Mouse (Mus musculus): ENCODE measurements around the gene Pfdn6. TPM values are rescaled to one million over a fixed set of nuclear protein-coding genes. Genes with fewer than 3 reads are reported as not detected.

Gene Pfdn6
- total and polyA plus RNA-seq, 3 experiments: 75.3 to 373 (median 141) TPM

GRCm38 (mm10) chr17:33965846-33966550 lies 25.9 kb upstream of the Pfdn6 start:
- ATAC-seq (ENCODE audit: extremely low read depth, insufficient number of reproducible peaks, low FRiP score, poor library complexity, severe bottlenecking) (no peak), DNase-seq (ENCODE audit: low spot score) (no peak)
- no peaks in the 10 kb centered on the region for H3K27me3 ChIP-seq (ENCODE audit: insufficient read depth, low read length)
- peaks cover 56% of the 10 kb centered on the region for H3K36me3 ChIP-seq (replicated peaks)
- TF ChIP-seq GATA2 (IDR thresholded peaks at IDR 0.05; ENCODE audit: borderline replicate concordance, low read depth, low read length) (no peak), POLR2AphosphoS5 (IDR thresholded peaks at IDR 0.05; ENCODE audit: insufficient replicate concordance, low read depth, low read length) (no peak), CTCF (IDR thresholded peaks at IDR 0.05; ENCODE audit: low read depth, low read length) (no peak), GATA1 (IDR thresholded peaks at IDR 0.05; ENCODE audit: borderline replicate concordance, low read length) (no peak), TAL1 (conservative IDR thresholded peaks at IDR 0.05; ENCODE audit: low read depth, low read length) (no peak)
- H3K4me1 ChIP-seq (ENCODE audit: insufficient read depth, low read depth, low read length): peaks cover 7% of the 10 kb centered on the region
- H3K4me3 ChIP-seq (ENCODE audit: low read depth, low read length): no peak overlapping the region
- H3K9me3 ChIP-seq (replicated peaks): peaks cover 8% of the 10 kb centered on the region

DNA sequence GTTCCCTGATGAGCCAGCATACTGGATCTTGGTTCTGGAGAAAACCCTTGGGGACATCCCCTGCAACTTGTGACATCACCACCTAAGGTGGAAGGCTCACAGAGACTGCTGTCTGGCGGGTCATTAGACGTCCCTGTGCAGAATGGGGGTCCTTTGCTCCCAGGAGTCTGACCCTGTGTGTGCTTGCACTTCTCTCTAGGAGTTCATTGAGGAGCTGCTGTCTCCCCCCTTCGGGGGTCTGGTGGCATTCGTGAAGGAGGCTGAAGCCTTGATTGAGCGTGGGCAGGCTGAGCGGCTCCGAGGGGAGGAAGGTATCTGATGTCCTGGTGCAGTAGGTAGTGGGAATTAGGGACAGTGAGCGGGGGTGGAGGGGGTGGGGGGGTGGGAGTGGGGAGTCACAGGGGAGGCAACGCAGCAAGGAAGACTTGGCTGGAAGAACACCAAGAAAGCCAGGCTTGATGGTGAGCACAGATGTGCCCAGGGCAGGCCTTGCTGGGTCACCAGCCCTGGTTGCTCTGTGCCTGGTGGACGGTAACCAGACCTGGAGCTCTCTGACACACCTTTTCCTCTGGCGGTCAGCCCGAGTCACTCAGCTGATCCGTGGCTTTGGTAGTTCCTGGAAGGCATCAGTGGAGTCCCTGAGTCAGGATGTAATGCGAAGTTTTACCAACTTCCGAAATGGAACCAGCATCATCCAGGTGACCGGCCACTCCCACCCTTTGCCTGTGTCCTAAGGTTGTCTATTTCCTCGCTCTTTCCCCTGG lies 25.1 kb upstream of the Pfdn6 start:
- ATAC-seq (ENCODE audit: extremely low read depth, insufficient number of reproducible peaks, low FRiP score, poor library complexity, severe bottlenecking): no peak
- TF ChIP-seq TAL1 (conservative IDR thresholded peaks at IDR 0.05; ENCODE audit: low read depth, low read length) (no peak), GATA2 (IDR thresholded peaks at IDR 0.05; ENCODE audit: borderline replicate concordance, low read depth, low read length) (no peak), GATA1 (IDR thresholded peaks at IDR 0.05; ENCODE audit: borderline replicate concordance, low read length) (no peak), POLR2AphosphoS5 (IDR thresholded peaks at IDR 0.05; ENCODE audit: insufficient replicate concordance, low read depth, low read length) (no peak), CTCF (IDR thresholded peaks at IDR 0.05; ENCODE audit: low read depth, low read length) (no peak)
- peaks cover 63% of the 10 kb centered on the region for H3K36me3 ChIP-seq (replicated peaks)

GRCm38 (mm10) chr17:33962876-33963275 lies 22.7 kb upstream of the Pfdn6 start:
- ATAC-seq (ENCODE audit: extremely low read depth, insufficient number of reproducible peaks, low FRiP score, poor library complexity, severe bottlenecking) (no peak), DNase-seq (ENCODE audit: low spot score) (no peak)
- H3K27me3 ChIP-seq (ENCODE audit: insufficient read depth, low read length): no peaks in the 10 kb centered on the region
- no peaks in the 10 kb centered on the region for H3K9me3 ChIP-seq (replicated peaks)
- H3K36me3 ChIP-seq (replicated peaks): peaks cover 87% of the 10 kb centered on the region
- TF ChIP-seq TAL1 (conservative IDR thresholded peaks at IDR 0.05; ENCODE audit: low read depth, low read length) (no peak), GATA2 (IDR thresholded peaks at IDR 0.05; ENCODE audit: borderline replicate concordance, low read depth, low read length) (no peak), CTCF (IDR thresholded peaks at IDR 0.05; ENCODE audit: low read depth, low read length) (no peak), GATA1 (IDR thresholded peaks at IDR 0.05; ENCODE audit: borderline replicate concordance, low read length) (no peak), POLR2AphosphoS5 (IDR thresholded peaks at IDR 0.05; ENCODE audit: insufficient replicate concordance, low read depth, low read length) (no peak)
- H3K4me1 ChIP-seq (ENCODE audit: insufficient read depth, low read depth, low read length): peaks cover 5% of the 10 kb centered on the region
- no peak overlapping the region for H3K4me3 ChIP-seq (ENCODE audit: low read depth, low read length)

More for the DNA sequence above, 25.1 kb upstream of the Pfdn6 start:
- Histone ChIP-seq H3K4me3 (ENCODE audit: low read depth, low read length) (no peak overlapping the region), H3K27me3 (ENCODE audit: insufficient read depth, low read length) (no peaks in the 10 kb centered on the region), H3K9me3 (replicated peaks) (peaks cover 5% of the 10 kb centered on the region), H3K4me1 (ENCODE audit: insufficient read depth, low read depth, low read length) (peaks cover 7% of the 10 kb centered on the region)
- no peak for DNase-seq (ENCODE audit: low spot score)

- Histone ChIP-seq H3K9me3 (replicated peaks) (no peaks in the 10 kb centered on the region), H3K4me1 (ENCODE audit: insufficient read depth, low read depth, low read length) (peaks cover 18% of the 10 kb centered on the region), H3K4me3 (ENCODE audit: low read depth, low read length) (no peak overlapping the region), H3K27me3 (ENCODE audit: insufficient read depth, low read length) (no peaks in the 10 kb centered on the region), H3K36me3 (replicated peaks) (peaks cover 77% of the 10 kb centered on the region)
- ATAC-seq (ENCODE audit: extremely low read depth, insufficient number of reproducible peaks, low FRiP score, poor library complexity, severe bottlenecking) (no peak), DNase-seq (ENCODE audit: low spot score) (no peak)
- TF ChIP-seq TAL1 (conservative IDR thresholded peaks at IDR 0.05; ENCODE audit: low read depth, low read length) (no peak), CTCF (IDR thresholded peaks at IDR 0.05; ENCODE audit: low read depth, low read length) (no peak), POLR2AphosphoS5 (IDR thresholded peaks at IDR 0.05; ENCODE audit: insufficient replicate concordance, low read depth, low read length) (no peak), GATA2 (IDR thresholded peaks at IDR 0.05; ENCODE audit: borderline replicate concordance, low read depth, low read length) (no peak), GATA1 (IDR thresholded peaks at IDR 0.05; ENCODE audit: borderline replicate concordance, low read length) (no peak)
These were observed 19.8 kb upstream of the Pfdn6 start for GRCm38 (mm10) chr17:33959948-33960347.

DNA sequence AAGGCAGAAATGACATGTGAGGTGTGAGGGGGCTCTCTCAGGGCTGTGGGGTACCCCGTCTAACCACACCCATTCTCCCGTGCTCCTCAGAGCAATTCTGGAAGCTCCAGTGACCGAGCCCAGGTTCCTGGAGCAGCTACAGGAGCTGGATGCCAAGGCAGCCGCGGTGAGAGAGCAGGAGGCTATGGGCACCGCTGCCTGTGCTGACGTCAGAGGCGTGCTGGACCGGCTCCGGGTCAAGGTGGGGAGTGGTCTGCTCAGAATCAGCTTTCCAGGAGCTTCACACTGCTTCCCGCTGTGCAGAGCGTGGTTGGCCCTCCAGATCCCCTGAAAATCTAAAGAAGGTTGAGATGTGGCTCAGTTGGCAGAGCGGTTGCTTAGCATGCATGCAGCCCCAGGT lies 19.0 kb upstream of the Pfdn6 start:
- Histone ChIP-seq H3K36me3 (replicated peaks) (peaks cover 80% of the 10 kb centered on the region), H3K27me3 (ENCODE audit: insufficient read depth, low read length) (no peaks in the 10 kb centered on the region), H3K4me3 (ENCODE audit: low read depth, low read length) (no peak overlapping the region), H3K9me3 (replicated peaks) (no peaks in the 10 kb centered on the region), H3K4me1 (ENCODE audit: insufficient read depth, low read depth, low read length) (peaks cover 19% of the 10 kb centered on the region)
- ATAC-seq (ENCODE audit: extremely low read depth, insufficient number of reproducible peaks, low FRiP score, poor library complexity, severe bottlenecking) (no peak), DNase-seq (ENCODE audit: low spot score) (no peak)
- no peak for TF ChIP-seq CTCF (IDR thresholded peaks at IDR 0.05; ENCODE audit: low read depth, low read length)
- TF ChIP-seq GATA2 (IDR thresholded peaks at IDR 0.05; ENCODE audit: borderline replicate concordance, low read depth, low read length): no peak
- TF ChIP-seq GATA1 (IDR thresholded peaks at IDR 0.05; ENCODE audit: borderline replicate concordance, low read length): no peak
- no peak for TF ChIP-seq TAL1 (conservative IDR thresholded peaks at IDR 0.05; ENCODE audit: low read depth, low read length)
- TF ChIP-seq POLR2AphosphoS5 (IDR thresholded peaks at IDR 0.05; ENCODE audit: insufficient replicate concordance, low read depth, low read length): no peak

DNA sequence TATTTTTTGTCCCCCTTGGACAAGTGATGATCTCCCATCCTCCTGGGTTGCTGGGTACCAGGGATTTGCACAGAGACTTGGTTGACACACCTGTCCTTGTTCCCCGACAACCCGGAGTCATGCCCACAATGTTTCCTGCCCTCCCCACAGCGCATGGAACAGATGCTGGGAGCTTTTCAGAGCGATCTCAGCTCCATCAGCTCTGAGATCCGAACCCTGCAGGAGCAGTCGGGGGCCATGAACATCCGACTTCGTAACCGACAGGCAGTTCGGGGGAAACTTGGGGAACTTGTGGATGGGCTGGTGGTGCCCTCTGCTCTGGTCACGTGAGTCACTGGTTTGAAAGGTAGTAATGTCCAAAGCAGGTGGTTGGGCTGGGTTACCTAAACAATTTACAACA lies 18.3 kb upstream of the Pfdn6 start:
- no peaks in the 10 kb centered on the region for H3K27me3 ChIP-seq (ENCODE audit: insufficient read depth, low read length)
- peaks cover 80% of the 10 kb centered on the region for H3K36me3 ChIP-seq (replicated peaks)
- peaks cover 22% of the 10 kb centered on the region for H3K4me1 ChIP-seq (ENCODE audit: insufficient read depth, low read depth, low read length)
- H3K9me3 ChIP-seq (replicated peaks): no peaks in the 10 kb centered on the region
- TF ChIP-seq CTCF (IDR thresholded peaks at IDR 0.05; ENCODE audit: low read depth, low read length) (no peak), POLR2AphosphoS5 (IDR thresholded peaks at IDR 0.05; ENCODE audit: insufficient replicate concordance, low read depth, low read length) (no peak), GATA1 (IDR thresholded peaks at IDR 0.05; ENCODE audit: borderline replicate concordance, low read length) (no peak), GATA2 (IDR thresholded peaks at IDR 0.05; ENCODE audit: borderline replicate concordance, low read depth, low read length) (no peak), TAL1 (conservative IDR thresholded peaks at IDR 0.05; ENCODE audit: low read depth, low read length) (no peak)
- ATAC-seq (ENCODE audit: extremely low read depth, insufficient number of reproducible peaks, low FRiP score, poor library complexity, severe bottlenecking) (no peak), DNase-seq (ENCODE audit: low spot score) (no peak)
- no peak overlapping the region for H3K4me3 ChIP-seq (ENCODE audit: low read depth, low read length)
